Mouse (Mus musculus) forebrain, embryonic 11.5 days (tissue): ENCODE data around the gene Sprr2d. TPM values are rescaled to one million over a fixed set of nuclear protein-coding genes. Genes with fewer than 3 reads are reported as not detected.

Experiments
- ATAC-seq: fragments of 200-750 bp; cut with Nextera tagmentation; replicated peaks from 2 replicates; pipeline ENCODE4 v1.8.0; 2017; ENCODE audit warnings: moderate TSS enrichment; ENCODE audit not compliant: low FRiP score
- DNase-seq: peaks from one replicate; pipeline ENCODE4 v3.0.0-alpha.2; 2017; ENCODE audit warnings: low spot score
- H3K27ac ChIP-seq: fragments of 300-500 bp; sonication (generic); 2 replicates; pipeline ENCODE4 v1.5.1; 2014; ENCODE audit warnings: low read depth, low read length
- H3K27me3 ChIP-seq: fragments of 300-500 bp; sonication (generic); 2 replicates; pipeline ENCODE4 v1.6.1; 2014; ENCODE audit warnings: mild to moderate bottlenecking, low read length, mixed read lengths; ENCODE audit not compliant: control insufficient read depth, insufficient read depth
- H3K36me3 ChIP-seq: fragments of 300-500 bp; sonication (generic); 2 replicates; pipeline ENCODE4 v1.6.1; 2014; ENCODE audit warnings: mild to moderate bottlenecking, low read length, moderate library complexity, mixed read lengths; ENCODE audit not compliant: control insufficient read depth, insufficient read depth
- H3K4me1 ChIP-seq: fragments of 300-500 bp; sonication (generic); replicated peaks from 2 replicates; pipeline ENCODE4 v1.6.1; 2014; ENCODE audit warnings: low read length, mixed read lengths; ENCODE audit not compliant: control insufficient read depth, insufficient read depth
- H3K4me2 ChIP-seq: fragments of 300-500 bp; sonication (generic); 2 replicates; pipeline ENCODE4 v1.6.1; 2014; ENCODE audit warnings: low read depth, mild to moderate bottlenecking, low read length, moderate library complexity, mixed read lengths; ENCODE audit not compliant: severe bottlenecking
- H3K4me3 ChIP-seq: fragments of 300-500 bp; sonication (generic); 2 replicates; pipeline ENCODE4 v1.5.1; 2014; ENCODE audit warnings: low read depth, low read length
- H3K9ac ChIP-seq: fragments of 300-500 bp; sonication (generic); 2 replicates; pipeline ENCODE4 v1.6.1; 2014; ENCODE audit warnings: low read length
- H3K9me3 ChIP-seq: fragments of 300-500 bp; sonication (generic); 2 replicates; pipeline ENCODE4 v1.6.1; 2016; ENCODE audit warnings: low read length, mixed read lengths; ENCODE audit not compliant: control insufficient read depth
- WGBS: fragments of 180-500 bp; shearing (Covaris S2); extraction: QIAGEN DNeasy Blood & Tissue Kit; methylation state at CpG from one replicate; pipeline ENCODE4 v1.1.7; 2014; 5-methylcytosine and 5-hydroxymethylcytosine counted together
- polyA plus RNA-seq: library from polyadenylated mRNA; unstranded; fragments of >200 nt; fragmentation: Nextera tagmentation; extraction: Ambion mirVana; gene quantifications from 2 replicates; pipeline ENCODE4 v1.2.1, GENCODE M21; 2014

Sprr2d gene
- polyA plus RNA-seq: not detected in 2 replicates

- H3K36me3 ChIP-seq: no peaks in the 10 kb centered on the region
- H3K4me2 ChIP-seq: no peak within 1 kb of the TSS
- DNase-seq (no peak), ATAC-seq (no peak)
- no peak within 1 kb of the TSS for H3K9ac ChIP-seq
- 93% methylated on average over 5 of the region's 5 CpGs for WGBS
- H3K4me1 ChIP-seq: no peaks in the 10 kb centered on the region
- no peaks in the 10 kb centered on the region for H3K27me3 ChIP-seq
- H3K9me3 ChIP-seq: no peaks in the 10 kb centered on the region
- H3K4me3 ChIP-seq: no peak within 1 kb of the TSS
- no peak within 1 kb of the TSS for H3K27ac ChIP-seq
Measured at GRCm38 (mm10) chr3:92338840-92339239, at the start of gene Sprr2d. Gene Sprr2d, plus strand, starts transcription at chr3:92339140.

GRCm38 (mm10) chr3:92307406-92307805 is 31.5 kb upstream of the Sprr2d start:
- Histone ChIP-seq H3K27me3 (no peaks in the 10 kb centered on the region), H3K27ac (no peak overlapping the region), H3K4me1 (no peaks in the 10 kb centered on the region), H3K4me2 (no peak overlapping the region), H3K4me3 (no peak overlapping the region), H3K9me3 (no peaks in the 10 kb centered on the region), H3K36me3 (no peaks in the 10 kb centered on the region), H3K9ac (no peak overlapping the region)
- 93% methylated on average over 1 of the region's 1 CpGs for WGBS
- DNase-seq (no peak), ATAC-seq (no peak)

- no peak for ATAC-seq
- 76% methylated on average over 2 of the region's 2 CpGs for WGBS
- DNase-seq: no peak
- Histone ChIP-seq H3K4me2 (no peak within 1 kb of the TSS), H3K4me3 (no peak within 1 kb of the TSS), H3K27ac (no peak within 1 kb of the TSS), H3K36me3 (no peaks in the 10 kb centered on the region), H3K9me3 (no peaks in the 10 kb centered on the region), H3K4me1 (no peaks in the 10 kb centered on the region), H3K9ac (no peak within 1 kb of the TSS), H3K27me3 (no peaks in the 10 kb centered on the region)
Measured at GRCm38 (mm10) chr3:92316320-92316719, 22.6 kb upstream of the Sprr2d start, which contains the start of gene Sprr2b. Gene Sprr2b, plus strand, starts transcription at chr3:92316620.

- Histone ChIP-seq H3K4me1 (no peaks in the 10 kb centered on the region), H3K4me3 (no peak overlapping the region), H3K4me2 (no peak overlapping the region), H3K36me3 (no peaks in the 10 kb centered on the region), H3K9ac (no peak overlapping the region), H3K27ac (no peak overlapping the region), H3K9me3 (no peaks in the 10 kb centered on the region), H3K27me3 (no peaks in the 10 kb centered on the region)
- no peak for DNase-seq
- 72% methylated on average over 2 of the region's 2 CpGs for WGBS
- ATAC-seq: no peak
Measured at GRCm38 (mm10) chr3:92317384-92317783, 21.6 kb upstream of the Sprr2d start.

- Histone ChIP-seq H3K27ac (no peak overlapping the region), H3K4me2 (no peak overlapping the region), H3K9me3 (no peaks in the 10 kb centered on the region), H3K9ac (no peak overlapping the region), H3K27me3 (no peaks in the 10 kb centered on the region), H3K4me1 (no peaks in the 10 kb centered on the region), H3K4me3 (no peak overlapping the region), H3K36me3 (no peaks in the 10 kb centered on the region)
- DNase-seq (no peak), ATAC-seq (no peak)
- 86% methylated on average over 1 of the region's 1 CpGs for WGBS
Measured at GRCm38 (mm10) chr3:92336278-92336677, 2.7 kb upstream of the Sprr2d start.

GRCm38 (mm10) chr3:92351843-92352242 is 12.9 kb downstream of the Sprr2d start, which contains the start of gene Sprr2e:
Gene Sprr2e, plus strand, starts transcription at chr3:92352143.
- Histone ChIP-seq H3K36me3 (no peaks in the 10 kb centered on the region), H3K27me3 (no peaks in the 10 kb centered on the region), H3K9ac (no peak within 1 kb of the TSS), H3K9me3 (no peaks in the 10 kb centered on the region), H3K4me1 (no peaks in the 10 kb centered on the region), H3K27ac (no peak within 1 kb of the TSS), H3K4me3 (no peak within 1 kb of the TSS), H3K4me2 (no peak within 1 kb of the TSS)
- 82% methylated on average over 2 of the region's 2 CpGs for WGBS
- DNase-seq (no peak), ATAC-seq (no peak)

- ATAC-seq: no peak
- DNase-seq: no peak
- no peak overlapping the region for H3K27ac ChIP-seq
- no peak overlapping the region for H3K4me3 ChIP-seq
- no peaks in the 10 kb centered on the region for H3K9me3 ChIP-seq
- H3K4me1 ChIP-seq: no peaks in the 10 kb centered on the region
- no peaks in the 10 kb centered on the region for H3K27me3 ChIP-seq
- no peak overlapping the region for H3K9ac ChIP-seq
- H3K4me2 ChIP-seq: no peak overlapping the region
- no peaks in the 10 kb centered on the region for H3K36me3 ChIP-seq
Measured at GRCm38 (mm10) chr3:92361619-92362018, 22.7 kb downstream of the Sprr2d start.

GRCm38 (mm10) chr3:92364887-92365286 is 25.9 kb downstream of the Sprr2d start, which contains the start of gene Sprr2f:
Gene Sprr2f, plus strand, starts transcription at chr3:92365187.
- no peaks in the 10 kb centered on the region for H3K4me1 ChIP-seq
- DNase-seq (no peak), ATAC-seq (no peak)
- H3K27ac ChIP-seq: no peak within 1 kb of the TSS
- no peak within 1 kb of the TSS for H3K9ac ChIP-seq
- H3K27me3 ChIP-seq: no peaks in the 10 kb centered on the region
- WGBS: 81% methylated on average over 3 of the region's 3 CpGs
- no peaks in the 10 kb centered on the region for H3K9me3 ChIP-seq
- no peaks in the 10 kb centered on the region for H3K36me3 ChIP-seq
- no peak within 1 kb of the TSS for H3K4me3 ChIP-seq
- no peak within 1 kb of the TSS for H3K4me2 ChIP-seq

- Histone ChIP-seq H3K36me3 (no peaks in the 10 kb centered on the region), H3K4me2 (no peak overlapping the region), H3K27me3 (no peaks in the 10 kb centered on the region), H3K9ac (no peak overlapping the region), H3K27ac (no peak overlapping the region), H3K9me3 (no peaks in the 10 kb centered on the region), H3K4me1 (no peaks in the 10 kb centered on the region), H3K4me3 (no peak overlapping the region)
- DNase-seq: no peak
- 74% methylated on average over 2 of the region's 2 CpGs for WGBS
- no peak for ATAC-seq
Measured at GRCm38 (mm10) chr3:92373613-92374012, 34.7 kb downstream of the Sprr2d start.
